Mouse (Mus musculus): ENCODE measurements around the gene Gm21028. TPM values are rescaled to one million over a fixed set of nuclear protein-coding genes. Genes with fewer than 3 reads are reported as not detected.
"Not testable (repeated sequence)": the region's sequence is repeated elsewhere in the genome, so short reads cannot be mapped to it uniquely, and the experiment has no call there.

Gm21028 gene
- not detected in 2 replicates for polyA plus RNA-seq (2016; fragmentation: Nextera tagmentation; extraction: Ambion mirVana)

- Histone ChIP-seq H3K36me3 (replicated peaks) (no peaks in the 10 kb centered on the region; the same call in 1 of the 2 replicates), H3K27ac (no peak within 1 kb of the TSS), H3K27me3 (ENCODE audit: poor library complexity, severe bottlenecking) (no peaks in the 10 kb centered on the region), H3K4me3 (no peak within 1 kb of the TSS), H3K9me3 (peaks cover 94% of the 10 kb centered on the region), H3K4me1 (no peaks in the 10 kb centered on the region)
- DNase-seq (ENCODE audit: extremely low spot score, low spot score), result no peak
- 92% methylated on average over 5 of the region's 5 CpGs for WGBS
Observed at GRCm38 (mm10) chr7:42578488-42578887, at the start of gene Gm21028. TSS of gene Gm21028 (minus strand) at chr7:42578588.

GRCm38 (mm10) chr7:42595666-42596065 lies 17.3 kb upstream of the Gm21028 start:
- H3K9me3 ChIP-seq, result peaks cover 72% of the 10 kb centered on the region
- not testable (repeated sequence) for DNase-seq (ENCODE audit: extremely low spot score, low spot score); H3K27ac ChIP-seq; H3K36me3 ChIP-seq (replicated peaks); H3K27me3 ChIP-seq (ENCODE audit: poor library complexity, severe bottlenecking); H3K4me1 ChIP-seq; H3K4me3 ChIP-seq

GRCm38 (mm10) chr7:42592413-42592812 lies 14.0 kb upstream of the Gm21028 start, which contains the start of gene Zfp977:
TSS of gene Zfp977 (minus strand) at chr7:42592547.
- H3K36me3 ChIP-seq (replicated peaks); DNase-seq (ENCODE audit: extremely low spot score, low spot score); H3K4me3 ChIP-seq; H3K27me3 ChIP-seq (ENCODE audit: poor library complexity, severe bottlenecking); H3K27ac ChIP-seq; H3K4me1 ChIP-seq: not testable (repeated sequence)
- WGBS, result 90% methylated on average over 11 of the region's 11 CpGs
- H3K9me3 ChIP-seq, result peaks cover 69% of the 10 kb centered on the region

- not testable (repeated sequence) for DNase-seq (ENCODE audit: extremely low spot score, low spot score); H3K36me3 ChIP-seq (replicated peaks); H3K27ac ChIP-seq; H3K4me3 ChIP-seq; H3K4me1 ChIP-seq; H3K27me3 ChIP-seq (ENCODE audit: poor library complexity, severe bottlenecking)
- H3K9me3 ChIP-seq, result peaks cover 73% of the 10 kb centered on the region
Observed at GRCm38 (mm10) chr7:42591311-42591710, 12.9 kb upstream of the Gm21028 start.

GRCm38 (mm10) chr7:42551766-42552165 lies 26.6 kb downstream of the Gm21028 start:
- WGBS, result 86% methylated on average over 3 of the region's 3 CpGs

More at GRCm38 (mm10) chr7:42551766-42552165, 26.6 kb downstream of the Gm21028 start:
- Histone ChIP-seq H3K9me3 (peaks cover 51% of the 10 kb centered on the region), H3K36me3 (replicated peaks) (no peaks in the 10 kb centered on the region), H3K4me3 (no peak overlapping the region), H3K4me1 (no peaks in the 10 kb centered on the region), H3K27me3 (ENCODE audit: poor library complexity, severe bottlenecking) (no peaks in the 10 kb centered on the region), H3K27ac (no peak overlapping the region)
- DNase-seq (ENCODE audit: extremely low spot score, low spot score), result no peak

Small RNA genes lying within 50 kb of the gene (microRNA-seq; reads per million reads assigned to microRNA genes)
- not detected for gene Gm24938

Other genes starting within 250 kb of the Gm21028 start
- gene 4933421I07Rik, start 130.5 kb downstream of the Gm21028 start, polyA plus RNA-seq (2016; fragmentation: Nextera tagmentation; extraction: Ambion mirVana), result not detected in 2 replicates
- gene Zfp141, start 72.8 kb downstream of the Gm21028 start, polyA plus RNA-seq (2016; fragmentation: Nextera tagmentation; extraction: Ambion mirVana), result 15.0 and 15.2 TPM in 2 replicates
- 0.81 and 1.4 TPM in 2 replicates for gene Zfp977, start 14.0 kb upstream of the Gm21028 start, polyA plus RNA-seq (2016; fragmentation: Nextera tagmentation; extraction: Ambion mirVana)
- gene Zfp976, start 64.0 kb upstream of the Gm21028 start, polyA plus RNA-seq (2016; fragmentation: Nextera tagmentation; extraction: Ambion mirVana), result 3.9 and 4.0 TPM in 2 replicates
- gene Zfp975, start 114.2 kb upstream of the Gm21028 start, polyA plus RNA-seq (2016; fragmentation: Nextera tagmentation; extraction: Ambion mirVana), result 7.8 and 8.3 TPM in 2 replicates
- gene Gm17067, start 148.4 kb upstream of the Gm21028 start, polyA plus RNA-seq (2016; fragmentation: Nextera tagmentation; extraction: Ambion mirVana), result not detected in 2 replicates
- gene Vmn2r62, start 214.9 kb upstream of the Gm21028 start, polyA plus RNA-seq (2016; fragmentation: Nextera tagmentation; extraction: Ambion mirVana), result not detected in 2 replicates

Measured in forebrain, embryonic 10.5 days (tissue).